Mouse (Mus musculus) midbrain, embryonic 11.5 days (tissue): ENCODE results near the gene Syngr1. TPM values are rescaled to one million over a fixed set of nuclear protein-coding genes. Genes with fewer than 3 reads are reported as not detected.

Experiments used
- ATAC-seq: fragments of 200-750 bp; cut with Nextera tagmentation; 2 replicates; pipeline ENCODE4 v1.8.0; 2017; ENCODE audit warnings: moderate TSS enrichment, moderate library complexity; ENCODE audit not compliant: low FRiP score
- DNase-seq: peaks from one replicate; pipeline ENCODE4 v3.0.0; 2015; ENCODE audit warnings: low spot score; ENCODE audit errors: missing footprints
- H3K27ac ChIP-seq: fragments of 300-500 bp; sonication (generic); 2 replicates; pipeline ENCODE4 v1.5.1; 2014; ENCODE audit warnings: low read depth, low read length
- H3K27me3 ChIP-seq: fragments of 300-500 bp; sonication (generic); 2 replicates; pipeline ENCODE4 v1.6.1; 2014; ENCODE audit warnings: mild to moderate bottlenecking, low read length, moderate library complexity, mixed read lengths; ENCODE audit not compliant: control insufficient read depth, insufficient read depth
- H3K36me3 ChIP-seq: fragments of 300-500 bp; sonication (generic); 2 replicates; pipeline ENCODE4 v1.6.1; 2014; ENCODE audit warnings: mild to moderate bottlenecking, low read length, moderate library complexity, mixed read lengths; ENCODE audit not compliant: control insufficient read depth, insufficient read depth
- H3K4me1 ChIP-seq: fragments of 300-500 bp; sonication (generic); 2 replicates; pipeline ENCODE4 v1.6.1; 2014; ENCODE audit warnings: low read length; ENCODE audit not compliant: control insufficient read depth, insufficient read depth
- H3K4me2 ChIP-seq: fragments of 300-500 bp; sonication (generic); 2 replicates; pipeline ENCODE4 v1.6.1; 2014; ENCODE audit warnings: mild to moderate bottlenecking, moderate library complexity
- H3K4me3 ChIP-seq: fragments of 300-500 bp; sonication (generic); 2 replicates; pipeline ENCODE4 v1.5.1; 2014; ENCODE audit warnings: low read depth, low read length
- H3K9ac ChIP-seq: fragments of 300-500 bp; sonication (generic); 2 replicates; pipeline ENCODE4 v1.6.1; 2014; ENCODE audit warnings: low read length
- H3K9me3 ChIP-seq: fragments of 300-500 bp; sonication (generic); 2 replicates; pipeline ENCODE4 v1.6.1; 2016; ENCODE audit warnings: low read length; ENCODE audit not compliant: control insufficient read depth
- WGBS: fragments of 180-500 bp; shearing (Covaris S2); extraction: QIAGEN DNeasy Blood & Tissue Kit; methylation state at CpG from one replicate; pipeline ENCODE4 v1.1.7; 2014; 5-methylcytosine and 5-hydroxymethylcytosine counted together
- polyA plus RNA-seq: library from polyadenylated mRNA; unstranded; fragments of >200 nt; fragmentation: Nextera tagmentation; extraction: Ambion mirVana; gene quantifications from 2 replicates; pipeline ENCODE4 v1.2.1, GENCODE M21; 2014

Gene Syngr1
- polyA plus RNA-seq = 6.2 and 7.4 TPM in 2 replicates

- H3K27ac ChIP-seq = no peak within 1 kb of the TSS
- peaks cover 19% of the 10 kb centered on the region for H3K27me3 ChIP-seq
- peak within 1 kb of the TSS; percentile 93 for H3K4me2 ChIP-seq
- ATAC-seq = peak; percentile 74
- H3K9me3 ChIP-seq = no peaks in the 10 kb centered on the region
- 0 out of 2 replicates have a peak, but pooled peaks cover 2% of the 10 kb centered on the region for H3K4me1 ChIP-seq
- peak; percentile 97 for DNase-seq
- H3K9ac ChIP-seq = peak within 1 kb of the TSS; percentile 74
- WGBS = under 1% methylated on average over 82 of the region's 86 CpGs
- no peaks in the 10 kb centered on the region for H3K36me3 ChIP-seq
- peak within 1 kb of the TSS; percentile 68 for H3K4me3 ChIP-seq
Observed at GRCm38 (mm10) chr15:80091121-80091955, at the start of gene Syngr1, which contains the start of gene Rpl3. Gene Syngr1 (plus strand): TSS chr15:80091334. Gene Rpl3 (minus strand): TSS chr15:80091868.

GRCm38 (mm10) chr15:80042152-80042551 is 49.0 kb upstream of the Syngr1 start:
- Histone ChIP-seq H3K27ac (no peak overlapping the region), H3K9ac (no peak overlapping the region), H3K9me3 (0 out of 2 replicates have a peak, but pooled peaks cover 3% of the 10 kb centered on the region), H3K4me2 (no peak overlapping the region), H3K27me3 (no peaks in the 10 kb centered on the region), H3K36me3 (no peaks in the 10 kb centered on the region), H3K4me3 (no peak overlapping the region), H3K4me1 (no peaks in the 10 kb centered on the region)
- DNase-seq = peak; percentile 44
- 77% methylated on average over 4 of the region's 4 CpGs for WGBS
- ATAC-seq = no peak

- no peaks in the 10 kb centered on the region for H3K9me3 ChIP-seq
Observed at GRCm38 (mm10) chr15:80044249-80044648, 46.9 kb upstream of the Syngr1 start.

GRCm38 (mm10) chr15:80045749-80046148 is 45.4 kb upstream of the Syngr1 start:
- Histone ChIP-seq H3K27ac (no peak overlapping the region), H3K4me3 (no peak overlapping the region), H3K27me3 (no peaks in the 10 kb centered on the region), H3K4me2 (no peak overlapping the region), H3K9me3 (no peaks in the 10 kb centered on the region), H3K36me3 (no peaks in the 10 kb centered on the region), H3K4me1 (no peaks in the 10 kb centered on the region), H3K9ac (no peak overlapping the region)
- DNase-seq (no peak), ATAC-seq (no peak)
- 95% methylated on average over 2 of the region's 2 CpGs for WGBS

More at GRCm38 (mm10) chr15:80044249-80044648, 46.9 kb upstream of the Syngr1 start:
- Histone ChIP-seq H3K9ac (no peak overlapping the region), H3K27ac (no peak overlapping the region), H3K27me3 (no peaks in the 10 kb centered on the region), H3K4me3 (no peak overlapping the region), H3K4me1 (no peaks in the 10 kb centered on the region), H3K4me2 (no peak overlapping the region), H3K36me3 (no peaks in the 10 kb centered on the region)
- DNase-seq = no peak
- no peak for ATAC-seq
- 93% methylated on average over 10 of the region's 10 CpGs for WGBS

- no peaks in the 10 kb centered on the region for H3K36me3 ChIP-seq
- DNase-seq (no peak), ATAC-seq (no peak)
- WGBS = 69% methylated on average over 2 of the region's 2 CpGs
- no peaks in the 10 kb centered on the region for H3K4me1 ChIP-seq
- H3K9ac ChIP-seq = no peak overlapping the region
- no peaks in the 10 kb centered on the region for H3K27me3 ChIP-seq
- H3K4me2 ChIP-seq = no peak overlapping the region
- H3K27ac ChIP-seq = no peak overlapping the region
- no peaks in the 10 kb centered on the region for H3K9me3 ChIP-seq
- no peak overlapping the region for H3K4me3 ChIP-seq
Observed at GRCm38 (mm10) chr15:80047242-80047641, 43.9 kb upstream of the Syngr1 start.

- Histone ChIP-seq H3K4me1 (no peaks in the 10 kb centered on the region), H3K36me3 (no peaks in the 10 kb centered on the region), H3K9me3 (no peaks in the 10 kb centered on the region), H3K4me3 (no peak overlapping the region), H3K4me2 (no peak overlapping the region), H3K9ac (no peak overlapping the region), H3K27ac (no peak overlapping the region), H3K27me3 (no peaks in the 10 kb centered on the region)
- no peak for ATAC-seq
- peak; percentile 62 for DNase-seq
- 47% methylated on average over 5 of the region's 5 CpGs for WGBS
Observed at GRCm38 (mm10) chr15:80047973-80048372, 43.2 kb upstream of the Syngr1 start.

GRCm38 (mm10) chr15:80050093-80050492 is 41.0 kb upstream of the Syngr1 start:
- DNase-seq (no peak), ATAC-seq (no peak)
- Histone ChIP-seq H3K36me3 (no peaks in the 10 kb centered on the region), H3K27ac (no peak overlapping the region), H3K4me3 (no peak overlapping the region), H3K9ac (no peak overlapping the region), H3K27me3 (no peaks in the 10 kb centered on the region), H3K4me2 (no peak overlapping the region), H3K4me1 (no peaks in the 10 kb centered on the region), H3K9me3 (no peaks in the 10 kb centered on the region)
- 68% methylated on average over 4 of the region's 4 CpGs for WGBS

GRCm38 (mm10) chr15:80051092-80051761 is 39.9 kb upstream of the Syngr1 start:
- Histone ChIP-seq H3K9me3 (no peaks in the 10 kb centered on the region), H3K4me1 (no peaks in the 10 kb centered on the region), H3K9ac (no peak overlapping the region), H3K27me3 (no peaks in the 10 kb centered on the region), H3K27ac (no peak overlapping the region), H3K4me3 (no peak overlapping the region), H3K36me3 (no peaks in the 10 kb centered on the region), H3K4me2 (no peak overlapping the region)
- ATAC-seq (no peak), DNase-seq (peak; percentile 69)
- WGBS = 83% methylated on average over 19 of the region's 19 CpGs

- DNase-seq = no peak
Observed at GRCm38 (mm10) chr15:80051782-80052181, 39.4 kb upstream of the Syngr1 start.

More at GRCm38 (mm10) chr15:80051782-80052181, 39.4 kb upstream of the Syngr1 start:
- no peak for ATAC-seq
- no peak overlapping the region for H3K4me2 ChIP-seq
- H3K36me3 ChIP-seq = no peaks in the 10 kb centered on the region
- no peaks in the 10 kb centered on the region for H3K4me1 ChIP-seq
- 87% methylated on average over 9 of the region's 9 CpGs for WGBS
- H3K4me3 ChIP-seq = no peak overlapping the region
- H3K9me3 ChIP-seq = no peaks in the 10 kb centered on the region
- H3K27ac ChIP-seq = no peak overlapping the region
- H3K9ac ChIP-seq = no peak overlapping the region
- no peaks in the 10 kb centered on the region for H3K27me3 ChIP-seq
